Mouse (Mus musculus) heart, adult 2 months (tissue): ENCODE data around the gene Stx8.

Experiments used
- CTCF ChIP-seq: fragments of 200-600 bp; IDR thresholded peaks from 2 replicates; pipeline ENCODE4 v1.8.1; 2022; ENCODE audit warnings: antibody characterized with exemption, mild to moderate bottlenecking, moderate library complexity
- EP300 ChIP-seq: fragments of 200-500 bp; IDR thresholded peaks from 2 replicates; pipeline ENCODE4 v1.6.1; 2011; ENCODE audit warnings: low read depth, low read length, control low read depth; ENCODE audit not compliant: insufficient read depth
- POLR2A ChIP-seq: fragments of 200-500 bp; IDR thresholded peaks from 2 replicates; pipeline ENCODE4 v1.6.1; 2011; ENCODE audit warnings: mild to moderate bottlenecking, low read depth, low read length, control low read depth; ENCODE audit not compliant: insufficient read depth

- no peak for TF ChIP-seq EP300
- TF ChIP-seq CTCF = no peak
- TF ChIP-seq POLR2A = no peak
Observed at GRCm38 (mm10) chr11:67925000-67925399, 41.0 kb upstream of the Stx8 start.
